Mouse (Mus musculus) myocyte (in vitro differentiated cells): ENCODE measurements around the gene Hist2h4.

Experiments used
- CEBPB ChIP-seq: IDR thresholded peaks from 2 replicates; pipeline ENCODE4 v1.6.1; 2011; ENCODE audit warnings: mild to moderate bottlenecking, moderate library complexity; ENCODE audit not compliant: poor library complexity, insufficient read depth, severe bottlenecking
- E2F4 ChIP-seq: IDR thresholded peaks from one replicate; pipeline ENCODE4 v1.6.1; 2011; ENCODE audit warnings: mild to moderate bottlenecking, control low read depth, moderate library complexity; ENCODE audit not compliant: insufficient read depth
- MAX ChIP-seq: IDR thresholded peaks from one replicate; pipeline ENCODE4 v1.6.1; 2011; ENCODE audit warnings: low read depth, mild to moderate bottlenecking, control low read depth
- POLR2A ChIP-seq: IDR thresholded peaks from one replicate; pipeline ENCODE4 v1.6.1; 2011; ENCODE audit warnings: low read depth, mild to moderate bottlenecking, control low read depth, moderate library complexity; ENCODE audit not compliant: insufficient read length
- POLR2AphosphoS2 ChIP-seq: IDR thresholded peaks from one replicate; pipeline ENCODE4 v1.6.1; 2011; ENCODE audit warnings: low read depth, control low read depth; ENCODE audit not compliant: insufficient read length
- TCF12 ChIP-seq: IDR thresholded peaks from one replicate; pipeline ENCODE4 v1.6.1; 2011; ENCODE audit warnings: mild to moderate bottlenecking, control low read depth; ENCODE audit not compliant: poor library complexity, insufficient read depth, severe bottlenecking

GRCm38 (mm10) chr3:96262216-96262875 is 765 bp downstream of the Hist2h4 start:
- TF ChIP-seq TCF12 (no peak), POLR2AphosphoS2 (peak; percentile 82), E2F4 (no peak), POLR2A (peak; percentile 65), CEBPB (no peak), MAX (no peak)
